Mouse (Mus musculus) ES-Bruce4 (cell line): Measurements from ENCODE around the gene Stxbp3.

Source experiments
- CTCF ChIP-seq: IDR thresholded peaks from one replicate; pipeline ENCODE4 v1.8.1; 2011; ENCODE audit warnings: low read depth, low read length
- EP300 ChIP-seq: IDR thresholded peaks from 2 replicates; pipeline ENCODE4 v1.6.1; 2011; ENCODE audit warnings: low read depth, low read length; ENCODE audit not compliant: insufficient read depth
- POLR2A ChIP-seq: IDR thresholded peaks from one replicate; pipeline ENCODE4 v1.8.1; 2011; ENCODE audit warnings: low read length; ENCODE audit not compliant: insufficient read depth

- no peak for TF ChIP-seq EP300
- no peak for TF ChIP-seq CTCF
- TF ChIP-seq POLR2A: no peak
Measured at GRCm38 (mm10) chr3:108764976-108765375, 75.3 kb downstream of the Stxbp3 start.
